Mouse (Mus musculus): ENCODE data around the gene Tnfaip8l2. TPM values are rescaled to one million over a fixed set of nuclear protein-coding genes. Genes with fewer than 3 reads are reported as not detected.
"Not testable (repeated sequence)": the region's sequence is repeated elsewhere in the genome, so short reads cannot be mapped to it uniquely, and the experiment has no call there.

Tnfaip8l2 gene
- polyA plus RNA-seq, 1 experiment from 2014 or later = 3.3 TPM

DNA sequence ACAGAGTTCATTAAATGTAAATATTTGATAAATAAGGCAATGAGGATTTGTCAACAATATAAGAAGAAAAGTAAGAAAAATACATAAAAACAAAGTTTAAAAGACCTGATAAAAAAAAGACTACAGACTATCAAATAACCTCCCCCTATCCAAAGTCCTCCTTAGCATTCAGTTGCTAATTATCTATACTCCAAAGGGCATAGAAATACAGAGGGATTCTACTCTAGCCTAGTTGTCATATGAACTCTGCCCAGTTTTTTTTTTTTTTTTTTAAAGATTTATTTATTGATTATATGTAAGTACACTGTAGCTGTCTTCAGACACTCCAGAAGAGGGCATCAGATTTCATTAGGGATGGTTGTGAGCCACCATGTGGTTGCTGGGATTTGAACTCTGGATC is 34.9 kb downstream of the Tnfaip8l2 start:
- H3K9ac ChIP-seq (replicated peaks); ATAC-seq (ENCODE audit: low FRiP score, low read depth); H3K9me3 ChIP-seq; H3K36me3 ChIP-seq; H3K27ac ChIP-seq (replicated peaks); H3K27me3 ChIP-seq: not testable (repeated sequence)
- peak overlapping the region; percentile 61 for H3K4me2 ChIP-seq (replicated peaks)
- H3K4me1 ChIP-seq = peaks cover 12% of the 10 kb centered on the region
- peak overlapping the region; percentile 99; the same call in 1 of the 2 replicates for H3K4me3 ChIP-seq

DNA sequence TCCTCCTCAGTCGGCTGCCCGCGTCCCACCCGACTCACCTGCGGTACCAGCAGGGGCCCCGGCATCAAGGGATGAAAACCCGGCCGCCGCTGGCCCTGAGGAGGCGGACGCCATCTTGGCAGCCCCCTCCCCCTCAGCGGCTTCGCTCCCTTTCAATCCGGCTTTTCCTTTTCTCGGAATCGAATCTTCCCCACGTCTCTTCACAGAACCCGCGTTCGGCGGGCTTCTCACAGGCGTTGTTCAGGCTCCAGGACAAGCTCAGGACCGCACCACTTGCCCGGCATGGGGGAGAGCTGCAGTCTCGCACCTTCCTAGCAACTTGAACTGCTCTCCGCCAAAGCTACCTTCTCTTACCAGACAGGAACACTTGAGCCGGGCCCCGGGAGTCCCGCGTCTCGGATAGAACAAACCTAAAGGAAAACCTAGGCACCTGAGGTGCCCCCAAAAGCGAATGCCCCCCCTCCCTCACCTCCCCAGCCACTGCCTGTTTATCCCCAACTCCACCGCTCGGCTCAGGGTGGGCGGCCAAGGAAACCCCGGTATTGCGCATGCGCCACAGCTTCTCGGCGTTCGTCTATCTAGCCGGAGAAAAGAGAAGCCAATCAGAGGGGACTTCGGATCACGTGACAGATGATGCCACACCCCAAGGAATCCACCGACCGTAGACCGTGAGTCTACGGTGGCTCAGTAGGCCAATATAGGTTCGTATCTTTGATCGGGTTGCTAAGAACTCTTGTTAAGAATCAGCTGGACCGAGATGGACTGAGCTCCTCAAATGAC is 35.6 kb downstream of the Tnfaip8l2 start, which contains the start of gene Pip5k1a:
Pip5k1a (minus strand) TSS at position 593 of the 780 bp plus-strand sequence.
- Histone ChIP-seq H3K27ac (replicated peaks) (peak within 1 kb of the TSS; percentile 80), H3K27me3 (no peaks in the 10 kb centered on the region), H3K4me3 (peak within 1 kb of the TSS; percentile 99), H3K36me3 (0 out of 2 replicates have a peak, but pooled peaks cover 4% of the 10 kb centered on the region), H3K4me2 (replicated peaks) (peak within 1 kb of the TSS; percentile 81), H3K9me3 (no peaks in the 10 kb centered on the region), H3K4me1 (peaks cover 13% of the 10 kb centered on the region), H3K9ac (replicated peaks) (peak within 1 kb of the TSS; percentile 97)
- WGBS = 0% methylated on average over 51 of the region's 51 CpGs
- peak; percentile 83 for ATAC-seq (ENCODE audit: low FRiP score, low read depth)

DNA sequence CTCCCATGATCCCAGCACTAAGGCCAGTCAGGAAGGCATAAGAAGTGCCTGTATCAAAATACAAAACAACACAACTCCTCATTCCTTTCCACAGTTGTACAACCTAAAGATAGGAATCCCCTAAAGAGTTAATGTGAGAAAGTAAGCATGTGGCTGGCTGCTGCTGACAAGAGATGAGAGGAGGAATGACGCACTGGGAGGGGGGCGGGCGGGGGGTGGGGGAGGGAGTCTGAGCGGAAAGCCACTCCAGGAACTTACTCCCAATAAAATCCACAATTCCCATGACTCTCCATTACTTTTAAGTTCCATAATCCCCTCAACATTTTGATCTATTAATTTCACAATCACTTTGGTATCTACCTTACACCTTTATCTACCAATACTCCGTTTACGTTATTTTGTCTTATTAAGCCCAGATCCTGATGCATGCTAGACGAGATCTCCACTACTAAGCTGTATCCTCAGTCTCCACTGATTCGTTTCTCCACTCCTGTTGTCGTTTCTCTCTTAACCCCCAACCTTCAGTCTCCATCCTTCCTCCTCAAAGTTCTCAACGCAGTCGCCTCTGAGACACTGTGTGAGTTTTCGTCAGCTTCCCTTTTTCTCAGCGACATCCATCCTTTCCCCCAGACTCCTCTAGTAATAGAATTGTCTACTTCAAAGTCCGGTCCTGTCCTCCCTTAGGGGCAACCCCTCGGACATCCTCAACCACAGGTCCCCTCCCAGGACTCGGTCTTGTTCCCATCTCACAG is 36.4 kb downstream of the Tnfaip8l2 start:
- H3K27ac ChIP-seq (replicated peaks) = peak overlapping the region; percentile 80
- no peaks in the 10 kb centered on the region for H3K9me3 ChIP-seq
- no peak; the same call in 1 of the 2 replicates for ATAC-seq (ENCODE audit: low FRiP score, low read depth)
- peak overlapping the region; percentile 81 for H3K4me2 ChIP-seq (replicated peaks)
- peak overlapping the region; percentile 97 for H3K9ac ChIP-seq (replicated peaks)
- 0 out of 2 replicates have a peak, but pooled peaks cover 7% of the 10 kb centered on the region for H3K36me3 ChIP-seq
- peak overlapping the region; percentile 99 for H3K4me3 ChIP-seq
- peaks cover 20% of the 10 kb centered on the region for H3K4me1 ChIP-seq
- H3K27me3 ChIP-seq = no peaks in the 10 kb centered on the region
- WGBS = 3% methylated on average over 16 of the region's 16 CpGs

DNA sequence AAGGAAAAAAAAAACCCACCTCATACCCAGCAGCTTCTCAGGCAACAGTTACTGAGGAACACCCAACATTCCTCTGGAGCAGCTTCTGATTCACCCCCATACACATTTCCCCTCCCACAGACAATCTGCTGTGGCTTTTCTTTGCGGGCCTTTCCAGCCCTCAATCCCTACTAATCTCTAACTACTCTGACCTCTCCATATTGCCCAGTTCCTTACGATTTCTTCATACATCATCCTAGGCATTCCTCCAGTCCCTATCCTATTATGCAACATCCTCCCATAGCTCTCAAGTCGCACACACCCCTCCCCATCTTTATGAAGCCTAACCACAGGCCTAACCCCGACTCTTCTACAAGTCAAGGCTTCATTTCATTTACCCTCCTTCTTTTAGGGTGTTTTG is 37.0 kb downstream of the Tnfaip8l2 start:
- H3K9ac ChIP-seq (replicated peaks) = peak overlapping the region; percentile 97
- H3K4me2 ChIP-seq (replicated peaks) = peak overlapping the region; percentile 81
- H3K36me3 ChIP-seq = 0 out of 2 replicates have a peak, but pooled peaks cover 7% of the 10 kb centered on the region
- no peak overlapping the region for H3K27ac ChIP-seq (replicated peaks)
- no peak for ATAC-seq (ENCODE audit: low FRiP score, low read depth)
- peak overlapping the region; percentile 99 for H3K4me3 ChIP-seq
- no peaks in the 10 kb centered on the region for H3K9me3 ChIP-seq
- WGBS = 73% methylated on average over 4 of the region's 4 CpGs
- peaks cover 20% of the 10 kb centered on the region for H3K4me1 ChIP-seq
- H3K27me3 ChIP-seq = no peaks in the 10 kb centered on the region

DNA sequence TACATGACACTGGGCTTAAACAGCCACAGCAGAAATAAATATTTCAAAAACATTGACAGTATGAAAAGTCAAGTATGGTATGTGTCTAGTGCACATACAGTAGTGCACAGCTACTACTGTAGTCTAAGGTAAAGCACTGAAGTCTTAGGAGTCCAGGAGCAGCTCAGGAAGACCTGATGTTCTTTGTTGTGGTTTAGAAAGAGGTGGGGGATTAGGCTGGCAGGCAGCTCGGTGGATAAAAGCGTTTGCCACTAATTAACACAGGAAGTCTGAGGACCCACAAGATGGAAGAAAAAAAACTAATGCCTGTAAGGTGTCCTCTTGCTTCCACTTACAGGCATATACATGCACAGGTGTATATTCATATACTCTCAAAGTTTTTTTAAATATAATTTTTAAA is 41.3 kb downstream of the Tnfaip8l2 start:
- Histone ChIP-seq H3K9ac (replicated peaks) (no peak overlapping the region), H3K4me3 (no peak overlapping the region), H3K4me1 (peaks cover 20% of the 10 kb centered on the region), H3K4me2 (replicated peaks) (no peak overlapping the region), H3K27ac (replicated peaks) (no peak overlapping the region), H3K27me3 (no peaks in the 10 kb centered on the region), H3K9me3 (no peaks in the 10 kb centered on the region), H3K36me3 (peaks cover 15% of the 10 kb centered on the region)
- whole genome bisulfite sequencing = 36% methylated on average over 2 of the region's 2 CpGs
- no peak for ATAC-seq (ENCODE audit: low FRiP score, low read depth)

Small RNA genes within 50 kb of the gene (microRNA-seq; reads per million reads assigned to microRNA genes)
- not detected for gene Mir8099-1

Other genes with a start within 250 kb of the Tnfaip8l2 start
- gene Selenbp1, start 209.3 kb downstream of the Tnfaip8l2 start, polyA plus RNA-seq (2016; fragmentation: Nextera tagmentation; extraction: Ambion mirVana) = 4.4 and 4.6 TPM in 2 replicates
- gene Rfx5, start 188.3 kb downstream of the Tnfaip8l2 start, polyA plus RNA-seq (2016; fragmentation: Nextera tagmentation; extraction: Ambion mirVana) = 6.6 and 8.4 TPM in 2 replicates
- gene Pi4kb, start 167.6 kb downstream of the Tnfaip8l2 start, polyA plus RNA-seq (2016; fragmentation: Nextera tagmentation; extraction: Ambion mirVana) = 23.0 and 25.7 TPM in 2 replicates
- 40.2 and 41.3 TPM in 2 replicates for gene Zfp687, start 126.9 kb downstream of the Tnfaip8l2 start, polyA plus RNA-seq (2016; fragmentation: Nextera tagmentation; extraction: Ambion mirVana)
- 277 and 293 TPM in 2 replicates for gene Psmd4, start 99.7 kb downstream of the Tnfaip8l2 start, polyA plus RNA-seq (2016; fragmentation: Nextera tagmentation; extraction: Ambion mirVana)
- gene Pip5k1a, start 35.4 kb downstream of the Tnfaip8l2 start, polyA plus RNA-seq (2016; fragmentation: Nextera tagmentation; extraction: Ambion mirVana) = 18.3 and 20.5 TPM in 2 replicates
- gene Vps72, start 31.3 kb downstream of the Tnfaip8l2 start, polyA plus RNA-seq (2016; fragmentation: Nextera tagmentation; extraction: Ambion mirVana) = 250 and 251 TPM in 2 replicates
- 0.84 and 0.89 TPM in 2 replicates for gene Tmod4, start 17.9 kb downstream of the Tnfaip8l2 start, polyA plus RNA-seq (2016; fragmentation: Nextera tagmentation; extraction: Ambion mirVana)
- 86.7 and 94.8 TPM in 2 replicates for gene Scnm1, start 8.3 kb downstream of the Tnfaip8l2 start, polyA plus RNA-seq (2016; fragmentation: Nextera tagmentation; extraction: Ambion mirVana)
- 22.5 and 24.4 TPM in 2 replicates for gene Lysmd1, start 8.3 kb downstream of the Tnfaip8l2 start, polyA plus RNA-seq (2016; fragmentation: Nextera tagmentation; extraction: Ambion mirVana)
- gene Sema6c, start 18.1 kb upstream of the Tnfaip8l2 start, polyA plus RNA-seq (2016; fragmentation: Nextera tagmentation; extraction: Ambion mirVana) = 45.1 and 56.8 TPM in 2 replicates
- 11.0 and 11.6 TPM in 2 replicates for gene Gabpb2, start 75.6 kb upstream of the Tnfaip8l2 start, polyA plus RNA-seq (2016; fragmentation: Nextera tagmentation; extraction: Ambion mirVana)
- 91.0 and 93.9 TPM in 2 replicates for gene Cdc42se1, start 86.4 kb upstream of the Tnfaip8l2 start, polyA plus RNA-seq (2016; fragmentation: Nextera tagmentation; extraction: Ambion mirVana)
- 101 and 106 TPM in 2 replicates for gene Mllt11, start 89.8 kb upstream of the Tnfaip8l2 start, polyA plus RNA-seq (2016; fragmentation: Nextera tagmentation; extraction: Ambion mirVana)
- gene Gm128, start 99.2 kb upstream of the Tnfaip8l2 start, polyA plus RNA-seq (2016; fragmentation: Nextera tagmentation; extraction: Ambion mirVana) = 0.26 TPM in 1 of 2 replicates, not detected in the other
- 0.33 and 0.38 TPM in 2 replicates for gene Bnipl, start 108.8 kb upstream of the Tnfaip8l2 start, polyA plus RNA-seq (2016; fragmentation: Nextera tagmentation; extraction: Ambion mirVana)
- gene Mindy1, start 139.0 kb upstream of the Tnfaip8l2 start, polyA plus RNA-seq (2016; fragmentation: Nextera tagmentation; extraction: Ambion mirVana) = 46.6 and 47.6 TPM in 2 replicates
- 33.1 and 35.7 TPM in 2 replicates for gene Prune1, start 139.7 kb upstream of the Tnfaip8l2 start, polyA plus RNA-seq (2016; fragmentation: Nextera tagmentation; extraction: Ambion mirVana)
- 1.0 and 1.1 TPM in 2 replicates for gene Anxa9, start 164.8 kb upstream of the Tnfaip8l2 start, polyA plus RNA-seq (2016; fragmentation: Nextera tagmentation; extraction: Ambion mirVana)
- 101 and 109 TPM in 2 replicates for gene Cers2, start 172.4 kb upstream of the Tnfaip8l2 start, polyA plus RNA-seq (2016; fragmentation: Nextera tagmentation; extraction: Ambion mirVana)
- gene Setdb1, start 214.8 kb upstream of the Tnfaip8l2 start, polyA plus RNA-seq (2016; fragmentation: Nextera tagmentation; extraction: Ambion mirVana) = 60.2 and 62.3 TPM in 2 replicates

Measured in midbrain, embryonic 12.5 days (tissue).